Mouse (Mus musculus) forebrain, embryonic 11.5 days (tissue): Measurements from ENCODE around the gene Midn. TPM values are rescaled to one million over a fixed set of nuclear protein-coding genes. Genes with fewer than 3 reads are reported as not detected.

Source experiments
- ATAC-seq: fragments of 200-750 bp; cut with Nextera tagmentation; replicated peaks from 2 replicates; pipeline ENCODE4 v1.8.0; 2017; ENCODE audit warnings: moderate TSS enrichment; ENCODE audit not compliant: low FRiP score
- DNase-seq: peaks from one replicate; pipeline ENCODE4 v3.0.0-alpha.2; 2017; ENCODE audit warnings: low spot score
- H3K27ac ChIP-seq: fragments of 300-500 bp; sonication (generic); 2 replicates; pipeline ENCODE4 v1.5.1; 2014; ENCODE audit warnings: low read depth, low read length
- H3K27me3 ChIP-seq: fragments of 300-500 bp; sonication (generic); 2 replicates; pipeline ENCODE4 v1.6.1; 2014; ENCODE audit warnings: mild to moderate bottlenecking, low read length, mixed read lengths; ENCODE audit not compliant: control insufficient read depth, insufficient read depth
- H3K36me3 ChIP-seq: fragments of 300-500 bp; sonication (generic); 2 replicates; pipeline ENCODE4 v1.6.1; 2014; ENCODE audit warnings: mild to moderate bottlenecking, low read length, moderate library complexity, mixed read lengths; ENCODE audit not compliant: control insufficient read depth, insufficient read depth
- H3K4me1 ChIP-seq: fragments of 300-500 bp; sonication (generic); replicated peaks from 2 replicates; pipeline ENCODE4 v1.6.1; 2014; ENCODE audit warnings: low read length, mixed read lengths; ENCODE audit not compliant: control insufficient read depth, insufficient read depth
- H3K4me2 ChIP-seq: fragments of 300-500 bp; sonication (generic); 2 replicates; pipeline ENCODE4 v1.6.1; 2014; ENCODE audit warnings: low read depth, mild to moderate bottlenecking, low read length, moderate library complexity, mixed read lengths; ENCODE audit not compliant: severe bottlenecking
- H3K4me3 ChIP-seq: fragments of 300-500 bp; sonication (generic); 2 replicates; pipeline ENCODE4 v1.5.1; 2014; ENCODE audit warnings: low read depth, low read length
- H3K9ac ChIP-seq: fragments of 300-500 bp; sonication (generic); 2 replicates; pipeline ENCODE4 v1.6.1; 2014; ENCODE audit warnings: low read length
- H3K9me3 ChIP-seq: fragments of 300-500 bp; sonication (generic); 2 replicates; pipeline ENCODE4 v1.6.1; 2016; ENCODE audit warnings: low read length, mixed read lengths; ENCODE audit not compliant: control insufficient read depth
- WGBS: fragments of 180-500 bp; shearing (Covaris S2); extraction: QIAGEN DNeasy Blood & Tissue Kit; methylation state at CpG from one replicate; pipeline ENCODE4 v1.1.7; 2014; 5-methylcytosine and 5-hydroxymethylcytosine counted together
- polyA plus RNA-seq: library from polyadenylated mRNA; unstranded; fragments of >200 nt; fragmentation: Nextera tagmentation; extraction: Ambion mirVana; gene quantifications from 2 replicates; pipeline ENCODE4 v1.2.1, GENCODE M21; 2014

The Midn gene
- polyA plus RNA-seq, 1 experiment from 2014 or later = 58.3 TPM

DNA sequence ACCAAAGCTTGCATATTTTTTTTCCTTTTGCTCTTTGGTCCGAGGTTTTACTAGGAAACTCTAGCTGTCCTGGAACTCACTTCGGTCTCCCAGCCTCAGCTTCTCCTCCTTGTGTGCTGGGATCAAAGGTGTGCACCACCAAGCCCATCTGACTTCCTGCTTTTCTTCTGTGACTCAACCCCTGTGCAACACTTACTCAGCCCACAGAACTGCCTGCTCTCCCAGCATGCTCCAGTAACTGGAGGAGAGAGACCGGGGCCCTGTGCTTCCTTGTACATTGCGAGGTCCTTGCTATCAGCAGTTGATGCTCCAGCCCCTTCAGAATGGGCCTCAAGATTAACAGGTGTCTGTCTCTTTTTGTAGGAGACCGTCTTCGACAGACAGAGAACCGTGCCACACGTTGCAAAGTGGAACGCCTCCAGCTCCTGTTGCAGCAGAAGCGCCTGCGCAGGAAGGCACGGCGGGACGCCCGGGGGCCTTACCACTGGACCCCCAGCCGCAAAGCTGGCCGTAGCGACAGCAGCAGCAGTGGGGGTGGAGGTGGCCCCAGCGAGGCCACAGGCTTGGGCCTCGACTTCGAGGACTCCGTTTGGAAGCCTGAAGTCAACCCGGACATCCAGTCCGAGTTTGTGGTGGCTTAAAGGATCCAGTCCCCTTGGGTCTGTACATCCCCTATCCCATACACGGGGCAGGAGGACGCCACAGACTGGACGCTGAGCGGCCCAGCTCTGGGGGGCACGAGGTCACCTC, 8.1 kb downstream of the Midn start:
- Histone ChIP-seq H3K4me2 (0 out of 2 replicates have a peak overlapping the region, but pooled peaks have one; percentile 9), H3K4me1 (peaks cover 72% of the 10 kb centered on the region), H3K36me3 (peaks cover 50% of the 10 kb centered on the region), H3K27ac (peak overlapping the region; percentile 39; the same call in 1 of the 2 replicates), H3K9ac (no peak overlapping the region; the same call in 1 of the 2 replicates), H3K27me3 (no peaks in the 10 kb centered on the region), H3K9me3 (no peaks in the 10 kb centered on the region), H3K4me3 (no peak overlapping the region)
- ATAC-seq = no peak
- WGBS = 88% methylated on average over 29 of the region's 29 CpGs
- no peak for DNase-seq

DNA sequence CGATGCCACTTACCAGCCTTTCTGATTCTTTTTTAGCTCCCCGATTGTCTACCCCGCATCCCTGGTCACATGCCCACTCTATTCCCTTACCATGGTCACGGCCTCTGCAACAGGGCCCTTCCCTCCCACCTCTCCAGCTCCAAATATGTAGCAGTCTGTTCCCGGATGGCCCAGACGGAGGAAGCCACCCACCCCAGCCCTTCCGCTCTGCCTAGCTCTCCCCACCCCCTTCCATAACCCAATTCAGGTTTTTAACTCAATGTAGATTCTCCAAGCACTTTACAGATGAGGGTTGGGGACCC, 8.6 kb downstream of the Midn start:
- ATAC-seq (no peak), DNase-seq (no peak)
- Histone ChIP-seq H3K27me3 (no peaks in the 10 kb centered on the region), H3K9me3 (no peaks in the 10 kb centered on the region), H3K4me1 (peaks cover 76% of the 10 kb centered on the region), H3K36me3 (peaks cover 47% of the 10 kb centered on the region), H3K4me3 (no peak overlapping the region), H3K9ac (no peak overlapping the region), H3K27ac (peak overlapping the region; percentile 39; the same call in 1 of the 2 replicates), H3K4me2 (0 out of 2 replicates have a peak overlapping the region, but pooled peaks have one; percentile 9)
- 73% methylated on average over 7 of the region's 7 CpGs for whole genome bisulfite sequencing

DNA sequence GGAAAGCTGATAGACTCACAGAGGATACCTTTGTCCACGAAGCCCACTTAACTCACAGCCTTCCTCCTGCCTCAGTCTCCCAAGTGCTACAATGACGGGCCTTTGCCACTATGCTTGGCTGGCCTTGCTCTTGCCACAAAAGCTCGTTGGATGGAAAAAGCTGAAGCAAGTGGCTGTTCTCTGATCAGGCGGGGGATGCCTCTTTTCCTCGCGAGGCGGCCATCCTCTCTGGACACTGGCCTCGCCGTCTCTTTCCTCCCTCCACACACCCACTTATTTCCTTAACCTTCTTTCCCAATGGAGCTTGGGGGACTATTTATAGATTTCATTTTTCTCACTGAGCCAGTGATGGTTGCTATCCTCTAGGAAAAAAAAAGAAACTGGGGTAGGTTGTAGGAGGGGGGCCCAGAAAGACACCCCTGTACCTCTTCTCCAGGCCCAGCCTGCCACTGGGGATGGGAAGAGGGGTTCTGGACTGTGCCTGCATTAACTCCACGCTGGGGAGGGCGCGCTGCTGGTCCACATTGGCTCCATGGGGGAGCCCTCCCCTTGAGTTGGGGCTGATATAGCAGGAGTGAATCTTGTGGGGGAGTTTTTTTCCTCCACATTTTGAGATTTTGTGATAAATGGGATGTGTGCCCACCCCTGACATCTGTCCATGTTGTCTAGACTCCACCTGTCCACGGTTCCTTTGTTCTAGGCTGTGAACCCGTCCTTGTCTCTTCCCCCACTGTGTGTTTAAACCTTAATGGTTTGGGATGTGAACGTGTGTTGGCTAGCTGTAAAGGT, 9.3 kb downstream of the Midn start:
- Histone ChIP-seq H3K4me3 (0 out of 2 replicates have a peak overlapping the region, but pooled peaks have one; percentile 6), H3K9ac (peak overlapping the region; percentile 0; the same call in 1 of the 2 replicates), H3K9me3 (no peaks in the 10 kb centered on the region), H3K27me3 (no peaks in the 10 kb centered on the region), H3K4me2 (no peak overlapping the region), H3K27ac (peak overlapping the region; percentile 39), H3K4me1 (peaks cover 78% of the 10 kb centered on the region), H3K36me3 (peaks cover 46% of the 10 kb centered on the region)
- no peak for DNase-seq
- ATAC-seq = no peak
- 65% methylated on average over 15 of the region's 15 CpGs for WGBS

DNA sequence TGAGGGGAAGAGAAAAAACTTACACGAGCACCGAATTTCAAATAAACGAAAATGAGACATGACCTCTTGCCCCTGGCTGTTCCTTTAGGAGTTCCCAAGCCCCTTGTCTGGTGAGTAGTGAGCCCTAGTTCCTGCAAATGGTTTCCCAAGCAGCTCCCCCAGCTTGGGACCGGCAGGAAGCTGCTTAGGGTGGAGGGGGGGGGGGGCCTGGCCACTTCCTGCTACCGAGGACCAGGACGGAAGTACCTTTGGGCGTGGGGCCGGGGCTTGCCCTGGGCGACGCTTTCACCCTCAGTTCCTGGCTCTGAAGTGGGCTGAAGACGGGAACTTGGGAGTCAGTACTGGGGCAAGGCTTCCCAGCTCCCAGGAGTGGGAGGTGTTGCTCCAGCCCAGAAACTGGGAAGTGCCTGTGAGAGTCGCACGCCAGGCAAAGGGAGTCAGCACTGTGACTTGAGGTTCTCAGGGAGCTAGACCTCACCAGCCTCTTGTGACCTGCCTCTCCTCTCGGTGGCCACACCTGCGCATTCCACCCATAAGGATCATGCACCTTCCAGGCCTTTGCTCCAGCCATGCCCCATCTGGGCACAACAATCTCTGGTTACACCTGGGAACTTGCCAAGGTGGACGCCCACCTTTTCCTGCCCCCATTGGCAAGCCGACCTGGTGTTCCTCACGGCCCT, 10.4 kb downstream of the Midn start:
- Histone ChIP-seq H3K27me3 (no peaks in the 10 kb centered on the region), H3K36me3 (peaks cover 38% of the 10 kb centered on the region), H3K9me3 (no peaks in the 10 kb centered on the region), H3K27ac (peak overlapping the region; percentile 54), H3K4me1 (peaks cover 67% of the 10 kb centered on the region), H3K4me2 (no peak overlapping the region), H3K9ac (no peak overlapping the region), H3K4me3 (no peak overlapping the region)
- DNase-seq = peak; percentile 81
- ATAC-seq = no peak
- 19% methylated on average over 18 of the region's 18 CpGs for WGBS

DNA sequence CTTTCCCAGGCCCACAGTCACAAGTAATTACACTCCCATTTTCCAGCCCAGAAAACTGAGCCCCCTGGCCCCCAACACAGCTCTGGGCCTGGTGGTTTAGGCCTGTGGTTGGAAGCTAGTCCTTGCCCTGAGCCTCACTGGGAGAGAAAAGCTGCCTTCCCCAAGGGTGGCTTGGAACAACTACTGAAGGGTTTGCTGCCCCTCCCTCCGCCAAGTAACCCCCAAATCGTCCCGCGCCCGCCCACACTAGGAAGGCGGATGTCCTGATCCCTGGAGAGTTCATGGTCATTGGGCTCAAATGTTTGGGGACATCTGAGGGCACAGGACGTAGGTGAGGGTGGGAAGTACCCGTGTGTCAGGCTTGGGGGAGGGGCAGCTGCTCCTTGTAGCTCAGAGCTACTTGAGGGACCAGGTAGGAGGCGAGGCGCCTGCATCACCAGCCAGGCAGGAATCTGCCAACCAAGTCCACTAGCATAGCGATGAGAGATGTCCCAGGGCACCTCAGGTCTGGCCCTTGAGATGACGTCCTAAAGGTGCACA, 11.0 kb downstream of the Midn start:
- peak overlapping the region; percentile 73 for H3K4me2 ChIP-seq
- H3K4me1 ChIP-seq = peaks cover 60% of the 10 kb centered on the region
- ATAC-seq (no peak), DNase-seq (peak; percentile 79)
- WGBS = 9% methylated on average over 12 of the region's 12 CpGs
- peaks cover 32% of the 10 kb centered on the region for H3K36me3 ChIP-seq
- no peaks in the 10 kb centered on the region for H3K27me3 ChIP-seq
- peak overlapping the region; percentile 37 for H3K4me3 ChIP-seq
- peak overlapping the region; percentile 54 for H3K27ac ChIP-seq
- H3K9me3 ChIP-seq = no peaks in the 10 kb centered on the region
- peak overlapping the region; percentile 35 for H3K9ac ChIP-seq

DNA sequence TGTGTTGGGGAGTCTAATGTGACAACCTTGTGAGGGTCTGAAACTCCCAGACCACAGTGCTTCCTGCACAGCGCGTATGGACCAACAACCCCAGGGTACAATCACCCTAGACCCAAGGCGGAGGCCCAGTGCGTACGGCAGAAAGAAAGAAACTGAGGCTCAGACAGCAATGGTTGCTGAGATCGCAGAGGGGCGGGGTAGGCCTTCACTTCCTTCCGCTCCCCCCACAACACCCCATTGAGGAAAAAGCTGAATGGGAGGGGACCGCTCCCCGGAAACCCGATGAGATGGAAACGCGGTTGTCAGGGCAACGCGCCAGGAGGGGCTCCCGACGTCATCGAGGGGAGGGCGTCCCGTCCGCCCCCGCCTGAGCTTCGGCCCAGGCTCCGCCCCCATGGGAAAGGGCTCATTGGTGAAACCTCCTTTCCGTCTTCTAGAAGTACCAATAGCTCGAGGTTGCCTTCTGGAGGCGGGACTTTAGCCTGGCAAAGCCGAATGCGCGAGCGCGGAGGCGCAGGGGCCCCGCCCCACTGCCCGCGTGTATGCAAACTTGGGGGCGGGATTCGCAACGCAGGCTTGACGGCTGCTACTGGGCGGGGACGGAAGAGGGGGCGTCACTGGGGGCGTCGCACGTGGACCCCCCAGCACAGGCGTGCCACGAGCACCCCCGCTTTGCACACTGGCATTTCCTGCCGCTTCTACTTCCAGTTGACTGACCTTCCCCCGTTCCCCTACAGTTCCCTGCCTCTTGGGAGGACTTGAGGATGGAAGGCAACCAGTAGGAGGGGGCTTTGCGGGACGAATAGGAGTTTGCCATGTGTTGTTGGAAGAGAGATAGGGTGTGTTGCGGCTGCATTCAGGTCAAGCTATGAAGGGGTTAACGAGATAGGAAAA, 11.7 kb downstream of the Midn start:
- H3K9ac ChIP-seq = peak overlapping the region; percentile 35
- peak overlapping the region; percentile 73 for H3K4me2 ChIP-seq
- peaks cover 61% of the 10 kb centered on the region for H3K4me1 ChIP-seq
- peaks cover 24% of the 10 kb centered on the region for H3K36me3 ChIP-seq
- peak overlapping the region; percentile 37 for H3K4me3 ChIP-seq
- H3K9me3 ChIP-seq = no peaks in the 10 kb centered on the region
- under 1% methylated on average over 55 of the region's 55 CpGs for WGBS
- ATAC-seq (peak; percentile 82), DNase-seq (peak; percentile 98)
- H3K27me3 ChIP-seq = no peaks in the 10 kb centered on the region
- peak overlapping the region; percentile 54 for H3K27ac ChIP-seq

DNA sequence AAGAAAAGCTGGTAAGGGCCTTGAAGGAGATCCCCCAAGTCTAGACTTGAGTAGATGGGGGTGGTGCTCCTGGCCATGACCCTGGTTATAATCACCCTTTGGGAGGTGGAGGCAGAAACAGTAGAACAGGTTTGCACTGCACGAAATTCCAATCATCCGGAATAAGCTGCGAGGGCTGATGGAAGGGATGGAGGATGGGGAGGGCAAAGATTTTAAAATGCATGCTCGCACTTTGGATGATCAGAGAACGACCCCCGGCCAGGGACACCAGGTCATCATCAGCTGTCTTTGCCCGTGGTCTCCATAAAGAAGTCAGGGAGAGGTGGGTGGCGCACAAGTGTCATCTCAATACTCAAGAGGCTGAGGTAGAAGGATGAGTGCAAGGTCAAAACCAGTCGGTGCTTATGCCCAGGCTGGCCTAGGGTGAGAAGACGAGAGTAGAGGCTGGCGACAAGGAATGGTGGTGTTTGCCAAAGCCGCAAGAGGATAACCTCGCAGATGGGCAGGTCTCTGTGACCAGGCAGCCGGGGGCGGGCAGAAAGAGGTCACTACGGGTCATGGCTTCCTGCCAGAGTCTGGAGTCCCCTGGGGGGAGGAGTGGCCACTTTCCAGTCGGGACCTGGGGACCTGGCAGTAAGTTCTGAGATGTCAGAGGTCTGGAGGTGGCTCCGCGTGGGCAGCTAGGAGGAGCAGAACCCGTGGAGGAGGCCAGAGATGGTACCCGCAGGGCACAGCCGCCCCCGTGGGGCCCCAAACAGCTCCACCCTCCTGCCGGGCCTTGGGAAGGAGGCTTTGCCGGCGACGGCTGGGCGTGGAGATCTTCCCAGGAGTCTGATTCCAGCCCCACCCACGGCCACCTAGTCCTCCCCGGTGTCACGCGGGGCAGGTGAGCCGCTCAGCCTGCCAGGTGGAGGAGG, 12.6 kb downstream of the Midn start:
- no peaks in the 10 kb centered on the region for H3K9me3 ChIP-seq
- DNase-seq (peak; percentile 82), ATAC-seq (no peak)
- WGBS = 2% methylated on average over 32 of the region's 33 CpGs
- H3K36me3 ChIP-seq = peaks cover 17% of the 10 kb centered on the region
- H3K4me2 ChIP-seq = peak overlapping the region; percentile 73
- H3K27ac ChIP-seq = peak overlapping the region; percentile 66
- H3K4me3 ChIP-seq = peak overlapping the region; percentile 37
- peak overlapping the region; percentile 30 for H3K9ac ChIP-seq
- peaks cover 59% of the 10 kb centered on the region for H3K4me1 ChIP-seq
- H3K27me3 ChIP-seq = no peaks in the 10 kb centered on the region
